Mouse (Mus musculus) midbrain, embryonic 11.5 days (tissue): Measurements from ENCODE around the gene Jph3. TPM values are rescaled to one million over a fixed set of nuclear protein-coding genes. Genes with fewer than 3 reads are reported as not detected.

Source experiments
- polyA plus RNA-seq: library from polyadenylated mRNA; unstranded; fragments of >200 nt; fragmentation: Nextera tagmentation; extraction: Ambion mirVana; gene quantifications from 2 replicates; pipeline ENCODE4 v1.2.1, GENCODE M21; 2014

The Jph3 gene
- polyA plus RNA-seq, 1 experiment from 2014 or later = 10.4 TPM

Other genes starting within 250 kb of the Jph3 start
- gene 1700018B08Rik, start 185.3 kb upstream of the Jph3 start, polyA plus RNA-seq = not detected in 2 replicates
- gene Fbxo31, start 150.8 kb upstream of the Jph3 start, polyA plus RNA-seq = 11.0 and 16.3 TPM in 2 replicates
- gene Map1lc3b, start 139.3 kb upstream of the Jph3 start, polyA plus RNA-seq = 282 and 283 TPM in 2 replicates
- gene Zcchc14, start 76.7 kb upstream of the Jph3 start, polyA plus RNA-seq = 20.7 and 22.7 TPM in 2 replicates
- 49.4 and 52.9 TPM in 2 replicates for gene Klhdc4, start 99.9 kb downstream of the Jph3 start, polyA plus RNA-seq
- gene Slc7a5, start 178.1 kb downstream of the Jph3 start, polyA plus RNA-seq = 34.9 and 36.5 TPM in 2 replicates
- gene Car5a, start 215.3 kb downstream of the Jph3 start, polyA plus RNA-seq = 0.14 TPM in 1 of 2 replicates, not detected in the other
- gene Banp, start 220.1 kb downstream of the Jph3 start, polyA plus RNA-seq = 48.8 and 53.4 TPM in 2 replicates